Mouse (Mus musculus): ENCODE results near the gene Sfmbt2.

DNA sequence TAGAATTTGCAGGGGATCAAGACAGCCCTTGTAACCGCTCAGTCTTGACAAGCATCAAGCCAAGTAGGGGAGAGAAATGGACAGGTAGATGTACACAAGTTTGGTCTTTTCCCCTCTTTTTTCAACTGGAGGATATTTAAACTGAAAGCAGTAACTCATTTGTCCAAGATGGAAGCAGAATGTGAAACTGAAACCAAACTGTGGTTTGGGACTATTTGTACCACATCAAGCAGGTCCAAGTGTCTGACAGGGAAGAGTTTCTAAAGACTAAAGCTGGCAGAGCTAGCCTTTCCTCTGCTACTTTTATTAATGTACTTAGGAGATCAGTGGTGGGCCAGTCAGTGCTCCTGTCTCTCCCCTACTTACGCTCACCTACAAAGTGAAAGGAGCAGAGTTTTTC, 10.4 kb upstream of the Sfmbt2 start:
- TF ChIP-seq CTCF (IDR thresholded peaks at IDR 0.05; ENCODE audit: extremely low read depth, insufficient read depth, low read length) (no peak), POLR2A (IDR thresholded peaks at IDR 0.05; ENCODE audit: extremely low read depth, insufficient read depth, low read length) (no peak)

Measured in cortical plate, adult 2 months (tissue).